Mouse (Mus musculus) right cerebral cortex, postnatal 4 days (tissue): ENCODE measurements around the gene Hist2h3b.
"Not testable (repeated sequence)": the region's sequence is repeated elsewhere in the genome, so short reads cannot be mapped to it uniquely, and the experiment has no call there.

ENCODE experiments used
- DNase-seq: peaks from one replicate; pipeline ENCODE4 v3.0.0-alpha.2; 2022

Hist2h3b gene

DNA sequence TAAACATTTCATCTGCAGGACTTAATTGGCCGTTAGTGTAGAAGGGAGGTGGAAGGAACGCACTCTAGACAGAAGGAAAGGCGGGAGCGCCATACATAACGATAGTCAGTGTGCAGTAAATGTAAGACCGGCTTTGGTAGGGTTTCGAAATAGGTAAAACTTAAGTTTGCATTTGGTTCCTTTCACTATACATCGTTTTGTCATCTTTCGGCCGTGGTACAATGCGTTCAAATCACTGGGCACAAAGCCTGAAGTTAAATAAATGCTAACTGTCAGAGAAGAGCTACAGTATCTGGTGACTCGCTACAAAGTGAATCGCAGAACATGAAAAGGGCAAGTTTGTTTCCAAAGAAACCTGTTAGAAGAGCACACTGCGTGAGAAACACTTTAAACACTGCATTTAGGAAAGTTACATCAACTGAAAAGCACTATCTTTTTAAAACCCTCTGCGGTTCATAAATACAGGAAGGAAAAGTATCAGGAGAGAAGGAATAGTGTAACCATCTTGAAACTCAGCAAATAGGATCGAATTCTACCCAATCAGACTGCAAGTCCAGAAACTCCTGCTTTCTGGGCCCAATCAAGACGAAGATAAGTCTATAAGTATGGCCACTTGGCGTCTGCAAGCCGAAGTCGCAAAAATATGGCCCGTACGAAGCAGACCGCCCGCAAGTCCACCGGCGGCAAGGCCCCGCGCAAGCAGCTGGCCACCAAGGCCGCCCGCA lies at the start of gene Hist2h3b:
Gene Hist2h3b (plus strand): TSS at position 604 of the 725 bp plus-strand sequence.
- DNase-seq, result peak; percentile 64

DNA sequence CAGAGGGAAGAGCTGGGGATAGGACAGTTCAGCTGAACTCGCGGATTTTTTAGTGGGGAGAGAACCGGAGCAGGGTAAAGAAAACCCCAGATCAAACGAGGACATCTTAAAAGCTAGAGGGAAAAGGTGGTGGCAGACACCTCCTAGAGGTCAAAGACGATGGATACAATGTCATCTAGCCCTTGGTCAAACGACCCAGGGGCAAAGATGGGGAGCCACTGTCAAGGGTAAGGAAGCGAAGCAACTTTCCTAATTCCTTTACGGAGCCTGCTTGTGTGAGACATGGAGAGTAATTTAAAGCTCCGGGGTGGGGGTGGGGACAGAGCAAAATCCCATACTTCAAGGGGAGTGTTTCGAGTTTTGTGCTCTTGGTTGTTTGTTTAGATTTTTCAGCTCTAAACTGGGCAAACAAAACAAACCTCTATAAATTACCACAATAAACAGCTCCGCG lies 49.2 kb upstream of the Hist2h3b start:
- peak; percentile 9 for DNase-seq

DNA sequence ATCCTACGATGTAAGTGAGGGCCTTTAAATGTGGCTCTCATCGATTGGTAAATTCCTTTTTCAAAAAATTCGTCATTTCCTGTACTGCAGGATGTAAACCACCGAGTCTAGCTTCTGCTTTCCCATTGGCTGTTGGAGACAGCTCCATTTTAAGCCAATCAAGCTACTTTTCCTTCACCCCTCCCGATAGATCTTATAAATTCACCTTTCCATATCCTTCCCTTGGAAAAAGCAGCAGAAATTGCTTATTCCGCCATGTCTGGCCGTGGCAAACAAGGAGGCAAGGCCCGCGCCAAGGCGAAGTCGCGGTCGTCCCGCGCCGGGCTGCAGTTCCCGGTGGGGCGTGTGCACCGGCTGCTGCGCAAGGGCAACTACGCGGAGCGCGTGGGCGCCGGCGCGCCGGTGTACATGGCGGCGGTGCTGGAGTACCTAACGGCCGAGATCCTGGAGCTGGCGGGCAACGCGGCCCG lies 48.8 kb upstream of the Hist2h3b start, which contains the start of the genes Bola1 and Hist2h2ab:
Gene Bola1 (minus strand): TSS at position 49 of the 470 bp plus-strand sequence.
Gene Hist2h2ab (plus strand): TSS at position 205 of the 470 bp plus-strand sequence.
- peak; percentile 65 for DNase-seq

DNA sequence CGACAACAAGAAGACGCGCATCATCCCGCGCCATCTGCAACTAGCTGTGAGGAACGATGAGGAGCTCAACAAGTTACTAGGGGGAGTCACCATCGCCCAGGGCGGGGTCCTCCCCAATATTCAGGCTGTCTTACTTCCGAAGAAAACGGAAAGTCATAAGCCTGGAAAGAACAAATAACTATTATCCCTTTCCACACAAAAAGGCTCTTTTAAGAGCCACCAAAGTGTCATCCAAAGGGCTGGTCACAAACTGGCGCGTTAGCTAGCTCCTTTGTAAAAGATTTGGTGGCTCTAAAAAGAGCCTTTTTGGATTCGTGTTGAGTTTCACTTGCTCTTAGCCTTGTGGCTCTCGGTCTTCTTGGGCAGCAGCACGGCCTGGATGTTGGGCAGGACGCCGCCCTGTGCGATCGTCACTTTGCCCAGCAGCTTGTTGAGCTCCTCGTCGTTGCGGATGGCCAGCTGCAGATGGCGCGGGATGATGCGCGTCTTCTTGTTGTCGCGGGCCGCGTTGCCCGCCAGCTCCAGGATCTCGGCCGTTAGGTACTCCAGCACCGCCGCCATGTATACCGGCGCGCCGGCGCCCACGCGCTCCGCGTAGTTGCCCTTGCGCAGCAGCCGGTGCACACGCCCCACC lies 48.2 kb upstream of the Hist2h3b start:
- DNase-seq, result not testable (repeated sequence)

DNA sequence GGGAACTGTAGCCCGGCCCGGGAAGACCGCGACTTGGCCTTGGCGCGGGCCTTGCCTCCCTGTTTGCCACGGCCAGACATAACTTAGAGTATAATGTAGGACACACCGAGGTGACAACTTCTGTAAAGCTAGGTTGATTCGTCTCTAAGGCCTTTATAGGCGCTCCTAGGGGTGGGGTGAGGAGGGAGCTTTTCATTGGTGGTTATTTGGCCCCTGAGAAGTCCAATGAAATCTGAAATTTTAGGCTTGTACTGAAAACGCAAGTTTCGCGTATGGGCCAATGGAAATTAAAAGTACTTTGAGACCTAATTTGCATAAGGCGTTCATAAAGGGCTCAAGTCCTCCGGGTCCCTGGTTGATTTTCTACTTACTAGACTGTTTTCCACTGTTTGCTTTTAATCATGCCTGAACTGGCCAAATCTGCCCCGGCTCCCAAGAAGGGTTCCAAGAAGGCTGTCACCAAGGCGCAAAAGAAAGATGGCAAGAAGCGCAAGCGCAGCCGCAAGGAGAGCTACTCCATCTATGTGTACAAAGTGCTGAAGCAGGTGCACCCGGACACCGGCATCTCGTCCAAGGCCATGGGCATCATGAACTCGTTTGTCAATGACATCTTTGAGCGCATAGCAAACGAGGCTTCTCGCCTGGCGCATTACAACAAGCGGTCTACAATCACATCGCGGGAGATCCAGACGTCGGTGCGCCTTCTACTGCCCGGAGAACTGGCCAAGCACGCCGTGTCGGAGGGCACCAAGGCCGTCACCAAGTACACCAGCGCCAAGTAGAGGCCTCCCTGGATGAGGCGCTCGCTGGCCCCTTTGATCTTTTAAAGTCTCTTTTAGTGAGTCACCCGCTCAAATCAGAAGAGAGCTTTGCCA lies 47.5 kb upstream of the Hist2h3b start, which contains the start of the genes Hist2h2ac and Hist2h2be:
Gene Hist2h2ac (minus strand): TSS at position 116 of the 875 bp plus-strand sequence.
Gene Hist2h2be (plus strand): TSS at position 355 of the 875 bp plus-strand sequence.
- DNase-seq, result peak; percentile 46

DNA sequence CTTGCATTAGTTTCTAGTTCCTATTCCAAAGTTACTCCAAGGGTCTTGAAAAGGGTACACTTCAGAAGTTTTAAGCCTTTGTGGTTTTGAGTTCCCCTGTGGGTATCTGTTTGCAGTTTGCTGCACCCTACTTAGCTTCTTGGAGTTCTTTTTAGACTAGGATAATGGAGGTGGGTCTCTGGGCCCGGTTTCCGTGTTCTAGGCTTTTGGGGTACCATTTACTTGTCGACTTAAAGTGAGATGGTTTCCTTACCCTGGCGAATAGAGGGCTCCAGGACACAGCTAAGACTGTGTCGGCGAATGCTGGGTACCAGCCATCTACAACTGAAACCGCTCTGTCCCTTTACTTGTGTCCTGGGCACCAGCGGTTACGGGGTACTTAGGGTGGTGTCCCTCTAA lies 46.8 kb upstream of the Hist2h3b start:
- DNase-seq, result no peak

DNA sequence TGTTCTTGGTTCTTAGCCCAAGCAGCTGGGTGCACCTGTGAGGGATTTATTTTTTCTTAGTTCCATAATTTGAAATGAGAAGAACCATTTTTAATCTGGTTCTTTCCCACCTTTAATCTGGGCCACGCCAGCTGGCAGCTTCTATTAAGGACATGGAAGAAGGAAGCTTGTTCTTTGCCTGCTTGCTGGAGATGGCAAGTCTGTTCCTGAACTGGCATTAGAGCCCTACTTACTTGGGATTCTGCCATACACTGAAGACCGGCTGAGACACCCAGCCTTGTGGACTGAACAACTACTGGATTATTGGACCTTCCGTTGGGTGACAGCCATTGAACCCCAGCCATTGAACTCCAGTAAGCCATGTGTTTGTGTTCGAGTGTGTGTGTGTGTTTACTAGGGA lies 45.7 kb upstream of the Hist2h3b start:
- no peak for DNase-seq

DNA sequence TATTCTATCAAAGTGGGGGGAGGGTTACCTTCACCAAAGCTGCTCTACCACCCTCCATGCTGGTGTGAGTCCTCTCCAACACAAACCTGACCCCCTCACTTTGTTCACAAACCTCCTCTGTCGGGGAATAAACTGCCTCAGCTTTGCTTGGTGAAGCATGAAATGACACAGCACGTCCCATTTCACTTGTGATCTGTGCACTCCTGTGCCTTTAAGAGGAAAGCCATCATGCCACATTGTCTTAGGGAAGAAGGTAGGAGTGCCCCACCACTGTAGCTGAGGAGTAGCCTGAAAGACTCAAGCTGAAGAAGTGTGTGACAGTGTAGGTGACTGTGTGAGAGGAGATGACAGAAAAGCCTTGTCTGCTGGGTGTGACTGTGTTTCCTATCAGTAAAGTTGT lies 43.0 kb upstream of the Hist2h3b start:
- no peak for DNase-seq

DNA sequence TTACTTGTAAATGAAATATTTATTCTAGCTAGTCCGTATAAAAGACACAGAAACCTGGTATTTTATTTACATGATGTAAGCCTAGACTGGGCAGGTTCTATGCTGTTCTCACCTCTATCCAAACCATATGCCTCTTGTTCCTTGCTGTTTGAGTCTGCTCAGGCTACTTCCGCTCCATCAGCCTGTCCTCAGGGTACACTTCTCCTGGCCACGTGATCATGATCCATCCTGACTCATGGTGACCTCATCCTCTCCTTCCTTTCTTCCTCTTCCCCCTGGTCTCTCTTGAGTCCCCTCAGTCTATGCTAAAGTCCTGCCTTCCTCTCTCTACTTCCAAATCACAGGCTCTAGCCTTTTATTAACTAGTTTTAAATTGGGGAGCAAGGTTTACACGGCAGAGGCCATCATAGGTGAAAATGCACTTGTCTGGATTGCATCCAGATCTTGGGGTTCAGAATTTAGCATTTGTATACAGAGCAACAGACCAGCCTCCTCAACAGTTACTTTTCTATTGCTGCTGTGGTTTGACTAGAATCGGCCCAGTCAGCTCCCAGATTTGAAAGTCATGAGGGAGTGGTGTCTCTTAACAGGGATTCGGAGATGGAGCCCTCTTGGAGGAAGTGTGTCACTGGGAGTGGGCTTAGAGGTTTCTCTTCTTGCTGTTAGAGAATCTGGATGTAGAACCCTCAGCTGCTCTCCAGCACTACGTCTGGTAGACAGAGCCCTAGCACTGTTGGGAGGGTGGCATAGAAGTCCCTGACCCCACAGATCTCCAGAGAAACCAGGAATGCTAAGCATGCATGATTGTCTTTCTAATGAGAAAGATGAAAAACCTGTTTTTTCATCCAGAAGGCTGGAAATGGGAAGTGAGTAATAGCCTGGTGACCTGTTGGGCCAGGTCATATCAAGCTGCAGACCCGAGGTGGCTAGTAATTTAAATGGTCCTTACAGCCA lies 41.5 kb upstream of the Hist2h3b start:
- DNase-seq, result no peak

DNA sequence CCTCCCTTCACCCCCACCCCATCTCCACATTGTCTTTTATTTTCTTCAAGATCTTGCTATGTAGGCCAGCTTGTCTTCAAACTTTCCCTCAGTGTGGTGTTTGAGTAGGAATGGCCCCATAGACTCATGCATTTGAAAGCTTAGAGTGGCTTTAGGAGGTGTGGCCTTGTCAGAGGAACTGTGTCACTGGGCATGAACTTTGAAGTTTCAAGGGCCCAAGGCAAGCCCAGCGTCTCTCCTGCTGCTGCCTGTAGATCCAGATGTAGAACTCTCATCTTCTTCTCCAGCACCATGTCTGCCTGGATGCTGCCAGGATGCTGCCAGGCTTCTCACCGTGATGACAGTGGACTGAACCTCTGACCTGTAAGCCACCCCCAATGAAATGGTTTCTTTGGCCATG lies 39.6 kb upstream of the Hist2h3b start:
- DNase-seq, result no peak

DNA sequence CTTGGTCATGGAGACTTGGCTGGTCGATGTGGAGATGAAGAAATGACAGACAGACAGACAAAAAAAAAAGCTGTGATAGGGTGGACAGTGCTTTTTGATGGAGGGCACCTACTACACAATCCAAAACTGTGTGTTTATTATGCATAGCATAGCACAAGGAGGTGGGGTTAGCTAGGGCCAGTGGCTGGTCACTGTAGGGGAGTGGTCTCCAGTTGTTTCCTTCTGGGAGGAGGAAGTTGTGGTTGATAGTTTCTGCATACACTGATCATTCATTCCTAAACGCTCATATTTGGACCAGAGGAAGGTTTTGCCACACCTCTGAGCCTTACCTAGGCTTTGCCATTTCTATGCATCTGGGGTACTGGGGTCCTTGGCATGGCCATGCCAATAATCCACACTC lies 38.0 kb upstream of the Hist2h3b start:
- DNase-seq, result no peak

DNA sequence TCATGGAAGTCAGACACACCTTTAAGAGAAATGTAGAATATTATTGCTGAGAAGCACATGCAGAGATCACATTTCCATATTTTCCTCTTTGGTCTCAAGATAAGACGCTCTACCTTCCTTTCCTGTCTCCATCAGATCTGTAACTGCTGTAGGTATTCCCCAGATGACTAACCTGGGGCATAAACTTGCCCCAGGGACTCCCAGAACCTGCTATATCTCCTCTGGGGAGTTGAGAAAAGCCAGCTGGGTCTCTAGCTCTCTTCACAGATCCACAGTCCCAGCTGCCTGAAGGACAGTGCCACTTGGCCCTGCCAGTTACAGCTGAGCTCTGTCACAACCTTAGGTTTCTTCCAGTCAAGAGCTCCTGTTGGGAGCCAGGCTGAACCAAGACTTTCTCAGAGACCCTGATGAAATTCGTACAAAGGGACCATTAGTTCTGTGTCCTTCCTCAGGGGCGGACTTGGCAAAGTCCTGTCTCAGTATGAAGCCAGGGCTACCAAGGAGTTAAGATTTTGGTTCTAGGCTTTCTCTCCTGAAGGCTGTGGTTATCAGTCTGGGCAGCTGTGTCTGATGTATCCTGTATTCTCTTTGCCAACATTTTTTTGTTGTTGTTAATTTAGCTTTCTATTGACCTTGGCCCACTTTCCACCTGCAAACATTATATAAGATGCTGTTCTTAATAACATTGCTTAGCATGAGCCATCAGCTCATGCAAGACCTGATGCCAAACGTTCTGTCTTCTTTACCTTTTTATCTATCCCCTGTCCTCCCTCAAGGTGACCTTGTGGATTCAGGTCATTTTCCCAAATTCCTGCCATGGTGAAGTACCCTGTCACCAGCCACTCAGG lies 37.3 kb upstream of the Hist2h3b start:
- DNase-seq, result no peak

DNA sequence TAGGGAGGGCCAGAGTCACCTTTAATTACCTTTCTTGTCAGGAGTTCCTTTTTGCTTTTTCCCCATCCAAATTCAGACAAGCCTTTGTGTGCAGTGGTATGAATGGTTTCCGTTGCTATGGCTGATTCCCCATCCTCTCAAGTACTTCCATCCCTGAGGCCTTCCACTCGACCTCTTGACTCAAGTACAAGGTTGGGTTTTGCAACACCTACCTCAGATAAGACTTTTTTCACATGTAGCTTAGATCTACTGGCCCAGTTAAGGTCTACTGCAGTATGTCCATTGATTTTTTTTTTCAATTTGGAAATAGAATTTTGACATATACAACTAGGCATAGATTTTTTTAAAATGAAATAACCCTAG lies 36.7 kb upstream of the Hist2h3b start:
- no peak for DNase-seq

DNA sequence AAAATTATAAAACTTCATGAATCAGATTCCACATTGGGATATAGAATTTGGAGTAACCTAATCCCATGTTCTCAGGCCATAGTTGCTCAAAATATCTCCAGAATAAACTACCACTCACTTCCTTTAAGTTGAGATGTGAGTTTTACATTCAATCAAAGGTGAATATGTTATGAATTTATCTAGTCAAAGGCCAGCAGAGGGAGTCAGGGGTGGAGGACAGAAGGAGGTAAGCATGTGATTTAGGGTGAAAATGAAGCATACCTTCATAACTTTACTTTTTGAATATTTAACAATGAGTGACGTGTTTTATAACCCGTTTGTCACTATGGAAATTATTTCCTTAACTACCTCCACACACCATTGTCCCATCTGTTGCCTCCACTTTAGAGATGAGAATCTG lies 33.5 kb upstream of the Hist2h3b start:
- DNase-seq, result no peak

DNA sequence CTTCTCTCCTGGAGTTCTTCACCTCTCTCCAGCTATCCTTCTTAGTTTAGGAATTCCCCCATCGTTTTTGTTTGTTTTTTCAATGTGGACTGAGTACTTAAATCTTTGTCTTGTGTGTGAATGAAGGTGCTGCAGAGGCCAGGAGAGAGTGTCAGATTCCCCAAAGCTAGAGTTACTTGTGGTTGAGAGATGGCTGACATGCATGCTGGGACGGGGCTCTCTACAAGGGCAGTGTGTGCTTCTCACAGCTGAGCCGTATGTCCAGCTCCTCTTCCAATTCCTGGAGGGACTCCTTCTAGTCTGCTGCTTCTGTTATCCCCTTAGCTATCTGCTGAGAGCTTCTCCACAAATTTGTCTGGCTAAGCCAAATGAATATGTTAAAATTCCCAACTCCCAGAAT lies 32.6 kb upstream of the Hist2h3b start:
- DNase-seq, result no peak

DNA sequence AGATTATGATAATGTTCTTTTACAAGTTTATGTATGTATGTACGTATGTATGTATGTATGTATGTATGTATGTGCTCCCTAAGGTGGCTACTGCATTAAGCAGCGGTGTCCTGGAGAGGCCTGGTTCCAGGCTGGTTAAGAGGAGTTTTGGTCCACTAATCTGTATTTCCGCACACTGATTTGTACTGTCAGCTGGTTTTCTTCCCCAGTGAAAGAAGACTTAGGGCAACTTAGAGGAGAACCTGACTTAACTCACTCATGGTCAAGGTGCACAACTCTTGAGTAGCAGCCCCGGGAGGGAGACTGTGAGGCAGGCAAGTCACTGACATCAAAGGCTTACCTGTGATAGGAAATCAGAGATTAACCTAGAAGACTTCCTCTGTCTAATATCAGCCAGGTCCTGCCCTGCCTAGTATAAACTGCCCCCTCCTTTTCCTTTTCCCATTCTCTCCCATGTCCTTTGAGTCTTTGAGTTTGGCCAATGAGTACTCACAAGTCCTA lies 31.6 kb upstream of the Hist2h3b start:
- no peak for DNase-seq

DNA sequence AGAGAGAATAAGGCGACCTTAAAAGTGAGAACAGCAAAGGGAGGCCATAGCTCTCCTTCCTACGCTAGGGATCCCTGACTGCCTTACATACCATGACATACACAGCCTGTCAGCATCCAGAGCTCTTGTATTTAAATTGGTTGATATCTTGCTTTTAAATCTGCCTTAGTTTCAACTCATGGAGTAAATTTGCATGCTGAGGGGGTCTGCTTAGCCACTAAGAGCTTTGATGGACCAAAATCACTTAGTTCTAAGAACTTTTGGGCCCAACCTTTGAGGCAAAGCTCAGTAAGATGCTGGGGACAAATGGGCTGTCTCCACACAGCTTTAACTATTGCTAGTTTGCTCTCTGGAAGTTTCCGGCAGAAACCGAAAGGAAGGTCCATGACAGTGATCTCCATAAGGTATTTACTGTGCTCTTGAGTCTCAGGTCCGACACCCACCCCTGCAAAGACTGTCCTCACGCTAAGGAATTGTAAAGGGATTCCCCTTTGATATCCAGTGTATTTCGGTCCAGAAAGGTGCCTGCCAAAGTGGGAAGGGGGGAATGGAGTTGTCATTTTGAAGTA lies 31.0 kb upstream of the Hist2h3b start:
- no peak for DNase-seq

DNA sequence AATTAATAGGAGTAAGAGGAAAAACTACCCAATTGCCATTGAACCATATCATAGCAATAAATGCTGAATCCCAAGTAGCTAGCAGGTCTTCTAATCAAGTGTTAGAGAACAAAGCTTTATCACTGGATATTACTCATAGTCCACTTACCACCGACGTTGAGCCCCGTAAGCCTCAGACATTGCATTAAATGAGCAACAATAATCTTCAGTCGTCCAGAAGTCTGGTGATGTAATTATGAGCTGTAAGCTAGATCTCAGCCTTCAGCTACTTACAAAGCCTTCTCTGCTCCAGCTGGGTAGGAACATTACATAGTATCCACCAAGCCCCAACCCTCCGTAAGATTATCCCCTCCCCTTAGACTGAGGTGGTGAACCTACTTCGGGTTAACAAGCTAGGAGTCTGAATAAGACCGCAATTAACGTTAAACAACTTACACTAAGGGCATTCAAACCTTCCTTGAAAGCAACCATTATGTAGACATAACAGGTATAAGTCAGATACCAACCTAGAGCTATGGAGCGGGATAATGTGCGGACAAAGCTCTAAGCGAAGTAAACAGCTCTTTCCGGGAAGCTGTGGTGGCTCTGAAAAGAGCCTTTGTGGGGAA lies 30.4 kb upstream of the Hist2h3b start:
- no peak for DNase-seq

DNA sequence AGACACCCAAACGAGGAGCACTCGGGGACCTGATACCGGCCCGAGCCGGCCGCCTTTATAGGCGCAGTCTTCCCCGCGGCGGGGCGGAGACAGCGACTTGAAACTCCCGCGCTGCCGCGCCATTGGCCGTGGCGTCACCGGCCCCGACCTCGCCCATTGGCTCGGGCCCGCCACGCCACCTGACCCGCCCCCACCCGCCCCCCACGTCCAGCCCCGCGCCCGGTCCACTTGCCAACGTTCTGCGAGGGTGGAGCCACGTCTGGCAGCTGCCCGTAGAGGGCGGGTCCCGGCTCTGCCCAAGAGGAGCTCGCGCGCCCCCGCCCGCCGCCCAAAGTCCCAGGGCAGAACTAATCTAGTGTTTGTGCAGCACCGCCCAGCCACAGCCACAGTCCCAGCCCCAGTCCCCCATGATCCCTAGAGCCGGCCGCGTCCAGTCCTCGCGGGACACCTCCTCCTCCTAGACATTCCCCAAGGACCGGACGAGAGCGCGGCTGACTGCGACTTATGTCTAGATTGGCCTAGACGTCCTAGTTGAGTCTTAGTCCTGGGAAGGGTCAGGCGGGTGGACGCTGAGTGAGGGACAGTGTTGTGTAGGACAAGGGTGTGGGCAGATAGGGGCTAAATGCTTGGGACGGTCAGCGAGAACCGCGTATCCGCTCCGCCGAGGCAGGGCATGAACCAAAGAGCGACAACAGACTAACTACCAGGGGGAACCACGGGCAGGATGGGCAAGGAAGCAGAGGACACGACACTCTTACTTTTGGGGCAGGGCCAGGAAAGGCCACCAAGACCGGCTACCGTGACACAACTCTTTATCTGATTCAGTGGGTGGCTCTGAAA lies 29.3 kb upstream of the Hist2h3b start, which contains the start of gene Hist2h3c2:
Gene Hist2h3c2 (minus strand): TSS at position 174 of the 840 bp plus-strand sequence.
- DNase-seq, result peak; percentile 18
